Mouse (Mus musculus) E14TG2a.4 (cell line): ENCODE measurements at regions not wholly inside any gene's neighbourhood (a gene's known extent, or its start where the extent isn't known, plus 50 kb on each side); places are given as distances from the start of the nearest gene placed in this dataset.

ENCODE experiments used
- H3K27me3 ChIP-seq: 2 replicates; pipeline ENCODE4 v1.6.1; 2014; ENCODE audit warnings: low read length, control low read depth; ENCODE audit not compliant: insufficient read depth
- H3K36me3 ChIP-seq: 2 replicates; pipeline ENCODE4 v1.6.1; 2014; ENCODE audit warnings: low read length, control low read depth; ENCODE audit not compliant: insufficient read depth
- H3K4me1 ChIP-seq: replicated peaks from 2 replicates; pipeline ENCODE4 v1.6.1; 2014; ENCODE audit warnings: low read depth, low read length, control low read depth
- H3K4me3 ChIP-seq: replicated peaks from 2 replicates; pipeline ENCODE4 v1.5.1; 2014; ENCODE audit warnings: mild to moderate bottlenecking, low read length
- H3K9me3 ChIP-seq: 2 replicates; pipeline ENCODE4 v1.6.1; 2014; ENCODE audit warnings: low read length, control low read depth
- CTCF ChIP-seq: conservative IDR thresholded peaks from 2 replicates; pipeline ENCODE4 v1.5.1; 2014; ENCODE audit warnings: low read length
- NANOG ChIP-seq: IDR thresholded peaks from 2 replicates; pipeline ENCODE4 v1.6.1; 2014; ENCODE audit warnings: borderline replicate concordance, low read length, mixed read lengths
- POU5F1 ChIP-seq: IDR thresholded peaks from 2 replicates; pipeline ENCODE4 v1.6.1; 2014; ENCODE audit warnings: low read length, borderline replicate concordance

- H3K9me3 ChIP-seq, result no peaks in the 10 kb centered on the region
- TF ChIP-seq POU5F1, result no peak
- no peak for TF ChIP-seq CTCF
- H3K4me3 ChIP-seq, result no peak overlapping the region
- no peaks in the 10 kb centered on the region for H3K27me3 ChIP-seq
- no peaks in the 10 kb centered on the region for H3K4me1 ChIP-seq
- no peaks in the 10 kb centered on the region for H3K36me3 ChIP-seq
These were observed 641.0 kb downstream of the Nedd1 start for GRCm38 (mm10) chr10:92081199-92081598.

GRCm38 (mm10) chr10:92079421-92079820 lies 642.8 kb downstream of the Nedd1 start:
- Histone ChIP-seq H3K27me3 (no peaks in the 10 kb centered on the region), H3K36me3 (no peaks in the 10 kb centered on the region), H3K4me1 (no peaks in the 10 kb centered on the region), H3K9me3 (no peaks in the 10 kb centered on the region), H3K4me3 (no peak overlapping the region)
- no peak for TF ChIP-seq POU5F1
- no peak for TF ChIP-seq NANOG
- TF ChIP-seq CTCF, result no peak

GRCm38 (mm10) chr10:92077291-92077690 lies 644.9 kb downstream of the Nedd1 start:
- Histone ChIP-seq H3K4me3 (no peak overlapping the region), H3K9me3 (no peaks in the 10 kb centered on the region), H3K4me1 (no peaks in the 10 kb centered on the region), H3K36me3 (no peaks in the 10 kb centered on the region), H3K27me3 (no peaks in the 10 kb centered on the region)
- no peak for TF ChIP-seq NANOG
- no peak for TF ChIP-seq CTCF
- TF ChIP-seq POU5F1, result no peak

GRCm38 (mm10) chr10:92076754-92077153 lies 645.5 kb downstream of the Nedd1 start:
- TF ChIP-seq POU5F1 (no peak), NANOG (no peak), CTCF (no peak)
- Histone ChIP-seq H3K27me3 (no peaks in the 10 kb centered on the region), H3K36me3 (no peaks in the 10 kb centered on the region)

GRCm38 (mm10) chr10:92075469-92075868 lies 646.8 kb downstream of the Nedd1 start:
- H3K36me3 ChIP-seq, result no peaks in the 10 kb centered on the region
- no peak for TF ChIP-seq CTCF
- TF ChIP-seq NANOG, result no peak
- TF ChIP-seq POU5F1, result no peak
- no peak overlapping the region for H3K4me3 ChIP-seq
- no peaks in the 10 kb centered on the region for H3K9me3 ChIP-seq
- no peaks in the 10 kb centered on the region for H3K4me1 ChIP-seq
- H3K27me3 ChIP-seq, result no peaks in the 10 kb centered on the region

More at GRCm38 (mm10) chr10:92076754-92077153, 645.5 kb downstream of the Nedd1 start:
- Histone ChIP-seq H3K4me3 (no peak overlapping the region), H3K4me1 (no peaks in the 10 kb centered on the region), H3K9me3 (no peaks in the 10 kb centered on the region)

- no peak overlapping the region for H3K4me3 ChIP-seq
- H3K27me3 ChIP-seq, result no peaks in the 10 kb centered on the region
- no peaks in the 10 kb centered on the region for H3K9me3 ChIP-seq
- no peaks in the 10 kb centered on the region for H3K4me1 ChIP-seq
- TF ChIP-seq CTCF (no peak), POU5F1 (no peak), NANOG (no peak)
- H3K36me3 ChIP-seq, result no peaks in the 10 kb centered on the region
These were observed 647.4 kb downstream of the Nedd1 start for GRCm38 (mm10) chr10:92074698-92075394.

GRCm38 (mm10) chr10:92073873-92074390 lies 648.3 kb downstream of the Nedd1 start:
- Histone ChIP-seq H3K27me3 (no peaks in the 10 kb centered on the region), H3K4me3 (no peak overlapping the region), H3K4me1 (no peaks in the 10 kb centered on the region), H3K36me3 (no peaks in the 10 kb centered on the region), H3K9me3 (no peaks in the 10 kb centered on the region)
- no peak for TF ChIP-seq CTCF
- TF ChIP-seq POU5F1, result no peak
- TF ChIP-seq NANOG, result no peak

- Histone ChIP-seq H3K27me3 (no peaks in the 10 kb centered on the region), H3K9me3 (no peaks in the 10 kb centered on the region), H3K4me1 (no peaks in the 10 kb centered on the region), H3K4me3 (no peak overlapping the region), H3K36me3 (no peaks in the 10 kb centered on the region)
- TF ChIP-seq NANOG (no peak), POU5F1 (no peak), CTCF (no peak)
These were observed 677.4 kb downstream of the Nedd1 start for GRCm38 (mm10) chr10:92044783-92045182.

GRCm38 (mm10) chr10:92036176-92036575 lies 686.0 kb downstream of the Nedd1 start:
- H3K36me3 ChIP-seq, result no peaks in the 10 kb centered on the region
- H3K9me3 ChIP-seq, result no peaks in the 10 kb centered on the region
- no peak overlapping the region for H3K4me3 ChIP-seq
- no peak for TF ChIP-seq NANOG
- no peak for TF ChIP-seq POU5F1
- no peak for TF ChIP-seq CTCF
- no peaks in the 10 kb centered on the region for H3K27me3 ChIP-seq
- no peaks in the 10 kb centered on the region for H3K4me1 ChIP-seq
